Mouse (Mus musculus) c-Kit-positive CD71-positive TER-119-negative erythroid progenitor cells, embryonic 14.5 days (primary cell): ENCODE results near the gene Nptn.

ENCODE experiments used
- DNase-seq: peaks from one replicate; pipeline ENCODE4 v3.0.0-alpha.2; 2013; ENCODE audit warnings: low read depth

The Nptn gene

DNA sequence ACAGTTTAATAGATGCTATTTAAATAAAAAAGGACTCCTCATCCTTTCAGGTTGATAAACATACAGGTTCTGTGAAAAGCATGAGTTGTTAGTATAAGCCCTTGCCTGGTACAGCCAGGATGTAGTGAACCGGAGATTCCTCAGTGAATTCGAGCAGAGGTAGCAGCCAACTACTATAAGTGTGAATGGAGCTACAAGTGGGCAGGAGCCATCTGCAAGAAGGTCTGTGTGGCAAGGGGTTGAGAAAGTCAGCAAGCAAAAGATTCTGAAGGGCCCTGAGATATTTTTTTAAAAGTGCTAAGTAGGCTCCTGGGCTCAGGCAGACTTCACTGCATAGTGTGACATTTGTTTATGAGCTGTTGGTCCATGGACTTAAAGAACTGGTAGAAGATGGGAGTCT, 74.8 kb downstream of the Nptn start:
- no peak for DNase-seq

DNA sequence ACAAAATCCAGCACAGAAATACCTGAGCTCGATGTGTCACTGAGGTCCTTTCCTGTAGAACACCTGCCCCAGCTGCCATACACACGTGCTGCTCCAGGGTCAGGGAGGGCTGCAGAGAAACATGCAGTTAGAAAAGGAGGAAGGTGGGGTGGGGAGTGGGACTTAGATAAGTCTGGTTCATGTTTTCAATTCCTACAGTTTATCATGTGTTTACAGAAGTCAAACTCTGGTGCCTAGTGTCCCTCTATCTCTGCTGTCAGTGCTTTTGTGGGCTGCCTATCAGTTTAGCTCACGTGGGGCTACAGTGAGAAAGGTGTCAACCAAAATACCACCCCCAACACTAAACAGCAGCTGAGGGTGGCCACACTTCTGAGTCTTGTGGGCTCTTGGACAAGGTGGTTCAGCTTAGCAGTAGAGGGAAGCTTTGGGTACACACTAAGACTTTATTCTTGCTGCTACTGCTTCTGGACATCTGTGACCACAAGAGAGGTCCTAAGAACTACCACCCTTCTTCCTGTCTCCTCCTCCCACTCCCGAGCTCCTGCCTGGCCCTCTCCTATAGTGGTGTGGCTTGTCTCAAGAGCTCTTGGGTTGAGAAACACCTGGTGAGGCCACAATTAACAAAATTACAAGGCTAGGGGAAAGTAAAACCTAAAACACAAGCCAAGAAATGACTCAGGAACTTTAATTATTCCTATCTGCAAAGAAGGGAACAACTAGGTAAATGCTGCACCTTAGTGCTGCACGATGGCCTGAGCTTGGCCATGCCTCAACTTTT, 75.9 kb downstream of the Nptn start:
- peak; percentile 72 for DNase-seq

- no peak for DNase-seq
These were observed 76.7 kb downstream of the Nptn start for GRCm38 (mm10) chr9:58658596-58659309.

GRCm38 (mm10) chr9:58659331-58659730, 77.3 kb downstream of the Nptn start:
- DNase-seq = no peak

GRCm38 (mm10) chr9:58659989-58660388, 77.9 kb downstream of the Nptn start:
- DNase-seq = no peak

- no peak for DNase-seq
These were observed 78.6 kb downstream of the Nptn start for GRCm38 (mm10) chr9:58660673-58661072.

- no peak for DNase-seq
These were observed 80.0 kb downstream of the Nptn start for GRCm38 (mm10) chr9:58662007-58662406.

GRCm38 (mm10) chr9:58662791-58663190, 80.8 kb downstream of the Nptn start:
- DNase-seq = peak; percentile 60

GRCm38 (mm10) chr9:58665492-58665891, 83.5 kb downstream of the Nptn start:
- no peak for DNase-seq

DNA sequence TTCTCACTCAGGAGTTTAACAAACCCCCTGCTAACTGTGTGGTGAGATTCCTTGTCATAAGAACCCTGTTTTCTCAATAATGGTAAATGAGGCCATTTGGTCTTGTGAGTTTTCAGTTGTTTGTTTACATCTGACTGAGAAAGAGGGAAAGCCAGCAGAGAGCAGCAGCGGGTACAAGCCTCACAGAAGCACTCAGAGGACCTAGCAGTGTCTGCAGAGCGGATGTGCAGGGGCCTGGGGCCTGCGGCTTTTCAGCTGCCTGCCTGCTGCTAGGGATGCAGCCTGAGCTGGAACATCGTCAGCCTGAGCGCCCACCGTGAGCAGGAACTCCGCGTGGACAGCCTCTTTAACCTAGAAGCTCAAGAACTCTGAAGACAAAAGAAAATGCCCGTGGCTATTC, 84.2 kb downstream of the Nptn start:
- no peak for DNase-seq

DNA sequence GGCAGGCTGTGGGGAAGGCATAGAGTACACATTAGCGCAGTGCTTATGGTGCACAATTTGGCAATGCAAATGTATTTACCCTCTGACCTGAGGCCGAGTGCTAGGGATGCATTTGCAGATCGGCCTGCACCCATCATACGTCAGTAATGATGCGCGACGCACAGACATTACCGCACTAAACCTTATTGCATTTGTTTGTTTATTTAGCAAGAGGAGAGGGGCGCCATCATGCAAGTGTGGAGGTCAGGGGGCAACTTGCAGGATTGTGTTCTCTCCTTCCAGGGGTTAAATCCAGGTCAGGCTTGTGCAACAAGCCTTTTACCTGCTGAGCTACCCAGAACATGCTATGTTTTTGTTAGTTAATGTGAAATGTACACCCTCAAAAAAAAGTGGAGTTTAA, 85.2 kb downstream of the Nptn start:
- no peak for DNase-seq

DNA sequence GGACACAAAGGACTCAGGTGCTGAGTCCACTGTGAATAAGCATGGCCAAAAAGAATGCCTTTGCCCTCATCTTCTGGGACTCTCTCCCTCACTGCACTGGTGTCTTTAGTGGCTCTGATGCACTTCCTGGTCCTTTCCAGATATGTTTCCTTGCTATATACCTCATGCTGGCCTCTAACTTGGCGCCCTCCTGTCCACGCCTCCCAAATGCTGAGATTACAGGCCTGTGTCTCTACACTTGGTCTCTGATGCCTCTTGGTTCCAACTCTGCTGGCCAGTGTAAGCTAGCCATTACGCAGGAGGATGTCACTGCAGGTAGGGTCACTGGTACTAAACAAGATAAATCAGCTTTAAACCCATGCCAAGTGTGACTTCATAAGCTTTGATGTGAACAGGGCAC, 86.1 kb downstream of the Nptn start:
- DNase-seq = no peak

GRCm38 (mm10) chr9:58669071-58669470, 87.0 kb downstream of the Nptn start:
- no peak for DNase-seq

- no peak for DNase-seq
These were observed 87.8 kb downstream of the Nptn start for GRCm38 (mm10) chr9:58669819-58670218.

DNA sequence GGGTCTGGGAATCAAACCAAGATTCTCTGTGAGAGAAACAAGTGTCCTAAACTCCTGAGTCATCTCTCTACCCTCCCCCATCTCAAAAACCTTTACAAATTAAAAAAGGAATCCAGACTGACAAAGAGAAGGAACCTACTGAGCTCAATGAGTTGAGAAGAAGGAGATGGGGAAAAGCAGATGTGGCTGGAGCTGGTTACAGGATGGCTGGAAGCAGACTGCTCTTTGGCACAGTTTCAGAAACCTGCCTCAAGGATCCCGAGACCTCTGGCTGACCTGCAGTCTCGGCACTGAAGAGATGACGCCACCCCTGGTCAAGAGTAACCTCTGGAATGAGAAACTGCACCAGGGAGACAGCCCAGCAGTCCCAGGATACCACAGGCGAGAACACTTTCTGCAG, 90.4 kb downstream of the Nptn start:
- no peak for DNase-seq

DNA sequence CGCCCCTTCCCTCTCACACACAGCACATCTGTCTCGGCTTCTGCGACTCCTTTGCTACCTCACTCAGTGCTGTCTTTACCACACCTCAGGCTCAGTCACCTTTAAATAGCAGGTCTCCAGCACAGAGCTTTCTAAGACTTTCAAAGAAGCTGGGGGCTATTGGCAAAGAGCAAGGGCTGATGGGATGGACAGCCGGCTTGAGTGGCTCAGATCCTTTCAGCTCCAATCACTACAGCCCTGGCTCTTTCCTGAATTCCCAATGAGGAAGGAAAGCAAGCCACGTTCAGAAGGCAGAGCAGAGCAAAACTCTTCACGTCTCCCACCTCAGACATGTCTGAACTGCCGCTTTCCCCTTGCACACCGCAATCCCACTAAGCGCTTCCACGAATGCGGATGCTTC, 92.7 kb downstream of the Nptn start:
- no peak for DNase-seq

GRCm38 (mm10) chr9:58675371-58675770, 93.3 kb downstream of the Nptn start:
- DNase-seq = no peak

DNA sequence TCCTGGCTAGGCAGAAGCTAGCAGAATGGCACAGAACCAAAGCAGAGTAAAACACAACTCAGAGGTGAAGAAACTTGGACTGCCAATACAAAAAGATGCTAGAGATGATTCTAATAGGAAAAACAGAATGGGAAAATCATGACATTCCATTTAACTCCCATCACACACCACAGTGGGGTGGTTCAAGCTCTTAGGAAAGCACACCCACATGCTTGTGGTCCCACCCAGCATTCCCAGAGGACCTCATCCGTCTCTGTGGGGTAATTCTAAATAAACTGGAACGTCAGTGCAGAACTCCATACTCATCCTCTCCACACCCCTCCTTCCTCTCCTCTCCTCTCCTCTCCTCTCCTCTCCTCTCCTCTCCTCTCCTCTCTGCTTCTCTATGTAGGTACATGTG, 99.4 kb downstream of the Nptn start:
- no peak for DNase-seq

DNA sequence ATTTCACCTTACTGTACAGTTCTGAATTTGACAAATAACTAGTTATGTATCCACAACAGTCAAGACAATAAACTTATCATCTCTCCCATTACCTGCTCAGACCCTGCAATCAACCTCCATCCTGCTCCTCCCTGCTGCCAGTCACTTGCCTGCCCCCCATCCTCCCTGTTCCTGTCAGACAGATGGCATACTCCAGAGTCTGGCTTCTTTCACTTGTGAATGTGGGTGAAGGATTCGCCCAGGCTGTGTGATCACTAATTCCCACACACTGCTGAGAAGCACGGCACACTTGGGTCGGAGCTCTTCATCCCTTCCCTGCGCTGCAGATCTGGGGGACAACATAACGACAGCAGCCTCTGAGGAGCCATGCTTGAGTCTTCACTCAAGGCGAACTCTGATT, 100.1 kb downstream of the Nptn start:
- DNase-seq = no peak

- no peak for DNase-seq
These were observed 101.3 kb downstream of the Nptn start for GRCm38 (mm10) chr9:58683372-58683771.

DNA sequence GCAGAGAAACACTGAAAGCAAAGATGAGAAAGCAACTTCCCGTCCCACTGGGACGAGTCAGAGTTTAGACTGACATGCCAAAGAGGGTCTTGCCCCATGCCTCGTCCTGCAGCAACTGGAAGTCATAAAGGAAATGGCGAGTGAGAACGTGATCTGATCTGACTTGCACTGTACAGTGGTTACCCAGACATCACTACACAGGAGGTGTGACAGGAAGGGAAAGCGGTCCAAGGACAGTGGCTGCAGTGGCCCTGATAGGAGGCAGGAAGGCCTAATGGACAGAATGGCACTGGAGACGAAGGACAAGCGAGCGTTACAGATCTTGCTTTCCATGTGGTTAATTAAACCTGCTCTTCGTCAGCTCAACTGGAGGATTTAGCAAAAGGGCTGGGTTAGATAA, 103.2 kb downstream of the Nptn start:
- no peak for DNase-seq

DNA sequence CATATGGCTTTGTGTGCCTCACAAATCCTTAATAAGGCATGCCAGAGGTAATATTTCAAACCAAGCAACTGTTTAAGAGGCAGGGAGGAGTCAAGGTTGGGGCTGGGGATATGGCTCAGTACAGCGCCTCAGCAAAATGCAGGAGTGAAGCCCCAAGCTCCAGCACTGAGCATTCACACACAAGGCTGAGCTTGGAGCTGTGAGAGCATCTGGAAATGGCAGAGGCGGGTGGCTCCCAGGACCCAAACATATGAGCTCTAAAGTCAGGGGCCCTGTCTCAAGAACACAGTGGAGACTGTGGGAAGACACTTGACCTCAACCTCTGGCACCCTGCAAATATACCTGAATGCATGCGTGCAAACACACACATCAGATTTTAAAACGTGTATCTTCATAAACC, 106.0 kb downstream of the Nptn start:
- DNase-seq = no peak

- DNase-seq = no peak
These were observed 108.7 kb downstream of the Nptn start for GRCm38 (mm10) chr9:58690701-58691100.

DNA sequence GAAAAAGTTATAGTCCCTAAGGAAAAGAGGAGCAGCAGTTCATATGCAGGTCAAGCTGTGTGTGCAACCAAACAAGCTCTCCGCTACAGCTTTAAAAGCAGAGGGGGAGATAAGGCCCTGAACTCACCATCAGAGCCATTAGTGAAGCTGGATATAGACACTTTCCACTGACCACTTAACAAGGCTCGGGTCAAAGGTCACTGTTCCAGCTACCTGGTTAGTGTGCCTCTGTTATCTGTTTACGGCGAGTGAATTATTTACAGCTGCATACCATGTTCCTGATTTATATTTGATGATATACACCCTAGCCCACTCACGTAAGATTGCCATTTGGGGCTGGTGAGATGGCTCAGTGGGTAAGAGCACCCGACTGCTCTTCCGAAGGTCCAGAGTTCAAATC, 109.4 kb downstream of the Nptn start:
- DNase-seq = no peak
